Mouse (Mus musculus) limb, embryonic 13.5 days (tissue): ENCODE results near the gene Gnat1. TPM values are rescaled to one million over a fixed set of nuclear protein-coding genes. Genes with fewer than 3 reads are reported as not detected.
A peak's percentile ranks its signal among the peaks of the same experiment; 100 is the strongest.

Experiments
- ATAC-seq: fragments of 200-750 bp; cut with Nextera tagmentation; 2 replicates; pipeline ENCODE4 v1.8.0; 2017; ENCODE audit warnings: low read depth, moderate number of reproducible peaks, moderate TSS enrichment; ENCODE audit not compliant: low FRiP score
- H3K27ac ChIP-seq: fragments of 300-500 bp; sonication (generic); 2 replicates; pipeline ENCODE4 v1.5.1; 2015; ENCODE audit warnings: inconsistent platforms, mild to moderate bottlenecking, moderate library complexity
- H3K27me3 ChIP-seq: fragments of 300-500 bp; sonication (generic); 2 replicates; pipeline ENCODE4 v1.6.1; 2015; ENCODE audit warnings: mild to moderate bottlenecking, inconsistent platforms
- H3K36me3 ChIP-seq: fragments of 300-500 bp; sonication (generic); 2 replicates; pipeline ENCODE4 v1.6.1; 2015; ENCODE audit warnings: inconsistent platforms, mild to moderate bottlenecking, moderate library complexity
- H3K4me1 ChIP-seq: fragments of 300-500 bp; sonication (generic); 2 replicates; pipeline ENCODE4 v1.6.1; 2015; ENCODE audit warnings: inconsistent platforms
- H3K4me2 ChIP-seq: fragments of 300-500 bp; sonication (generic); replicated peaks from 2 replicates; pipeline ENCODE4 v1.6.1; 2015; ENCODE audit warnings: inconsistent platforms, mild to moderate bottlenecking, moderate library complexity
- H3K4me3 ChIP-seq: fragments of 300-500 bp; sonication (generic); 2 replicates; pipeline ENCODE4 v1.5.1; 2015; ENCODE audit warnings: moderate library complexity, mild to moderate bottlenecking, inconsistent platforms
- H3K9ac ChIP-seq: fragments of 300-500 bp; sonication (generic); 2 replicates; pipeline ENCODE4 v1.6.1; 2015; ENCODE audit warnings: mild to moderate bottlenecking, inconsistent platforms
- H3K9me3 ChIP-seq: fragments of 300-500 bp; sonication (generic); 2 replicates; pipeline ENCODE4 v1.6.1; 2016; ENCODE audit warnings: inconsistent platforms
- WGBS: fragments of 180-500 bp; shearing (Covaris S2); methylation state at CpG from one replicate; pipeline ENCODE4 v1.1.7; 2015; 5-methylcytosine and 5-hydroxymethylcytosine counted together
- polyA plus RNA-seq: library from polyadenylated mRNA; unstranded; fragments of >200 nt; fragmentation: Nextera tagmentation; extraction: Ambion mirVana; gene quantifications from 2 replicates; pipeline ENCODE4 v1.2.1, GENCODE M21; 2015

The Gnat1 gene
- polyA plus RNA-seq, 1 experiment from 2014 or later = 1.0 TPM

- no peaks in the 10 kb centered on the region for H3K9me3 ChIP-seq
- peaks cover 62% of the 10 kb centered on the region for H3K36me3 ChIP-seq
- 12% methylated on average over 14 of the region's 14 CpGs for WGBS
- H3K4me3 ChIP-seq = peak overlapping the region; percentile 1
- H3K4me2 ChIP-seq = peak overlapping the region; percentile 47
- H3K27ac ChIP-seq = peak overlapping the region; percentile 39; the same call in 1 of the 2 replicates
- no peaks in the 10 kb centered on the region for H3K27me3 ChIP-seq
- no peak for ATAC-seq
- peaks cover 82% of the 10 kb centered on the region for H3K4me1 ChIP-seq
- peak overlapping the region; percentile 54 for H3K9ac ChIP-seq
Measured at GRCm38 (mm10) chr9:107698611-107699190, 19.2 kb upstream of the Gnat1 start.

DNA sequence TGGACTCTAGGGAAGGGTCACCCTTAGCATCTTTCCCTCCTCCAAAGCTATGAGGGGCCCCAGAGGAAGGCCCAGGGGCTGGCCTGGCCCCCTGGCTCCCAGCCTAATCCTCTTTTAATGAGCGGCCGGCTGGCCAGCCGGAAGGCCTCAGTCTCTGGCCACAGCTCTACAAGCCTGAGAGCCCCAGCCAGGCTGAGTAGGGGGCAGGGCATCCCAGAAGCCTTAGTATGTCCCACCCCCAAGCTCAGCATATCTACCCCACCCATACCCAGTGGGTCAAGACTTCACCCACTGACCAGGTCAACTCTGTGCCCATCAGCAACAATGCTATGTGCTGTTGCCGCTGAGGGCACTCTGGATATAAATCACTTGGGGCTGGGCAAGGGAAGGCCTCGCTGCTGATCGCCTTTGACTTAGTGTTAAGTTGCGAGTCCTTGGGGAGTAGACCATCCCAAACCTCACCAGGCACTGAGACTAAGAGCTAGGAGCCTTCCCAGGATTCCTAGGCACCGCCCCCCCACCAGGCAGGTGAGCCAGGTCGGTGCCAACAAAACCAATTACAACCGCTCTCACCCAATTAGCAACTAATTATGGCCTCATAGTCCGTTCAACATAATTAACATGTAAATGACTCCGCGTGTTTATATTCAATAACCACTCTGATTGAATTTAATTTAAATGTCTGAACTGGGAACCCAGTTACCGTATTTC, 18.5 kb upstream of the Gnat1 start:
- H3K4me3 ChIP-seq = no peak overlapping the region; the same call in 1 of the 2 replicates
- H3K9me3 ChIP-seq = no peaks in the 10 kb centered on the region
- H3K4me1 ChIP-seq = peaks cover 78% of the 10 kb centered on the region
- WGBS = 19% methylated on average over 14 of the region's 14 CpGs
- H3K27ac ChIP-seq = peak overlapping the region; percentile 39; the same call in 1 of the 2 replicates
- H3K9ac ChIP-seq = peak overlapping the region; percentile 13; the same call in 1 of the 2 replicates
- ATAC-seq = no peak
- H3K4me2 ChIP-seq = peak overlapping the region; percentile 47
- peaks cover 62% of the 10 kb centered on the region for H3K36me3 ChIP-seq
- H3K27me3 ChIP-seq = no peaks in the 10 kb centered on the region

DNA sequence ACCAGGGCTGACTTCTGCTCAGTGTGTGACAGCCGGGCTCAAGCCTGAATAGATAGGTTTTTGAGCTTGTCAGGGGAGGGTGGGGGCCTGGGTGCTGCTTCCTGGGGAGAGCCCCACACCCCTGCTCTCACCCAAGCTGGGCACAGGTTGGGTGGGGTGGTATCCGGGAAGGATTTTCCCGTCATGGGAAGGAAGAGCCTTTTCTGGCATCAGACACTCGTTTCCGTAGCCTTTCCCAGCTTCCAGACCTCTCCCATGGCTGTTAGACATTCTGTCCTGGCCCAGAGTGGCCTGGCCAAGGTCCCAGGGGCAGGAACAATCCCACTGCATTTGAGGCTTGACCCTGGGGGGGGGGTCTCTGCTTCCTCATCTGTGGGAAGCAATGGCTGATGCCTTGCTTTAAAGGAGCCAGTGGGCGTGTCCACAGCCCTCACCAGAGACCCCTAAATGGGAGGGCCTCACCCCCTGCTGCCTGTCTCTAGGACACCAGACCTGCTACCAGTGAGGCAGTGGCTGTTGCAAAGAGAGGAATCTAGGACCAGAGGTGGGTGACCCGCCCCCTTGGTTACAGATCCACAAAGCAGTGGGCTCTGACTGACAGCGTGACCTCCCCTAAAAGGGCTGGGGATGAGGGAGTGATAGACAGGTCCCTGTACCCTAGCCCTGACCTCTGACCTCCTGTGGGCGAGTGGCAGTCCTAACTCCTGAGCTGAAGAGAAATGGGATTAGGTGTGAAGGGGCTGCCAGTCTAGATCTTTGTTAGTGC, 17.5 kb upstream of the Gnat1 start:
- peaks cover 63% of the 10 kb centered on the region for H3K36me3 ChIP-seq
- no peak overlapping the region for H3K4me2 ChIP-seq
- H3K4me1 ChIP-seq = peaks cover 69% of the 10 kb centered on the region
- H3K27me3 ChIP-seq = no peaks in the 10 kb centered on the region
- 53% methylated on average over 9 of the region's 9 CpGs for WGBS
- H3K9ac ChIP-seq = 0 out of 2 replicates have a peak overlapping the region, but pooled peaks have one; percentile 21
- H3K9me3 ChIP-seq = no peaks in the 10 kb centered on the region
- no peak for ATAC-seq
- H3K4me3 ChIP-seq = no peak overlapping the region
- H3K27ac ChIP-seq = peak overlapping the region; percentile 15; the same call in 1 of the 2 replicates

DNA sequence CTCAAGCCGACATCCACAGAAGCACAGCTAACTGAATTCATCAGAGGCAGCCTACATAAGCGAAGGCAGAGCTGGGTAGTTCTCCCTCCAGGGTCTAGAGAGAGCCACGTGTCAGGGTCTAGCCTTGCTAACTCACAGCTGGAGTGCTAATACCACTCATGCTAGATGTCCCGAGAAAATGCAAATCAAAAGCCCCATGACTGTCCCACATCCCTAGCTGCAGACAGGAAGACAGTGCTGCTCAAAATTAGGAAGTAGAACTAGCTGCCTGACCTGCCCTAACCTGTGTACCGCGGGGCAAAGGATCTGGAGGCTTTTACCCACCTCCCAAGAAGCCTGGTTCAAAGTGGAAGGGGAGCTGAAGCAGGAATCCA, 16.6 kb upstream of the Gnat1 start:
- Histone ChIP-seq H3K4me2 (no peak overlapping the region), H3K4me1 (peaks cover 60% of the 10 kb centered on the region), H3K36me3 (peaks cover 72% of the 10 kb centered on the region), H3K4me3 (no peak overlapping the region), H3K27me3 (no peaks in the 10 kb centered on the region), H3K27ac (no peak overlapping the region), H3K9me3 (no peaks in the 10 kb centered on the region), H3K9ac (no peak overlapping the region)
- WGBS = 50% methylated on average over 6 of the region's 6 CpGs
- no peak for ATAC-seq

GRCm38 (mm10) chr9:107695441-107696105, 16.1 kb upstream of the Gnat1 start:
- H3K36me3 ChIP-seq = peaks cover 78% of the 10 kb centered on the region
- H3K4me1 ChIP-seq = peaks cover 55% of the 10 kb centered on the region
- H3K27me3 ChIP-seq = no peaks in the 10 kb centered on the region
- no peak for ATAC-seq
- H3K27ac ChIP-seq = no peak overlapping the region
- H3K9ac ChIP-seq = no peak overlapping the region
- H3K9me3 ChIP-seq = no peaks in the 10 kb centered on the region
- H3K4me2 ChIP-seq = no peak overlapping the region
- H3K4me3 ChIP-seq = no peak overlapping the region
- WGBS = 85% methylated on average over 12 of the region's 12 CpGs

GRCm38 (mm10) chr9:107694627-107695026, 15.1 kb upstream of the Gnat1 start:
- H3K4me1 ChIP-seq = peaks cover 46% of the 10 kb centered on the region
- no peak overlapping the region for H3K4me2 ChIP-seq
- no peaks in the 10 kb centered on the region for H3K27me3 ChIP-seq
- ATAC-seq = no peak
- H3K9me3 ChIP-seq = no peaks in the 10 kb centered on the region
- no peak overlapping the region for H3K4me3 ChIP-seq
- H3K36me3 ChIP-seq = peaks cover 82% of the 10 kb centered on the region
- WGBS = 75% methylated on average over 7 of the region's 7 CpGs
- H3K9ac ChIP-seq = no peak overlapping the region
- H3K27ac ChIP-seq = no peak overlapping the region

DNA sequence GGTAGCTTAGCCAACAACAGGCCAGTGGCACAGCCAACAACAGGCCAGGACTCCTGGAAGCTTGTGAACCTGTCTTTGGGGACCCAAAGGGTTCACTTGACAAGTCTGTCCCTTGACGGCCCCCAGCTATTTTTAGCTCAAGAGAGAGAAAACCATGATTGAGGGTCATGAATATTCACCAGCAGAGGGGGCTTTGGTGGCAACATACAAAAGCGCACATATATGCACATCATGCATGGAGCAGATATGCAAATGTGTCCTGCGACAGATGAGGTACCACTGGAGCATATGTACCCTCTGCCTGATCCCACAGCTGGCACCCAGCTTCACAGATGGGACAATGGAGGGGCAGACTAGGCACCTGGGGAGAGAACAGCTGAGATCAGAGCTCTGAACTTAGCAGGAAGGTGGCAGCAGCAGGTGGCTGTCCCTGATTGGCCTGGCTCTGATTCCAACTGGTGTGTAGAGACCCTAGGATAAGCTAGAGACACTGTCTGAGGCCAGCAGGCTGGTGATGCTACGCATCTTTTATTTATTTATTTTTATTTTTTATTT, 14.0 kb upstream of the Gnat1 start:
- 65% methylated on average over 4 of the region's 4 CpGs for WGBS
- Histone ChIP-seq H3K36me3 (peaks cover 89% of the 10 kb centered on the region), H3K9ac (no peak overlapping the region), H3K27me3 (no peaks in the 10 kb centered on the region), H3K4me3 (no peak overlapping the region), H3K9me3 (no peaks in the 10 kb centered on the region), H3K4me2 (no peak overlapping the region), H3K4me1 (peaks cover 35% of the 10 kb centered on the region), H3K27ac (no peak overlapping the region)
- ATAC-seq = no peak

DNA sequence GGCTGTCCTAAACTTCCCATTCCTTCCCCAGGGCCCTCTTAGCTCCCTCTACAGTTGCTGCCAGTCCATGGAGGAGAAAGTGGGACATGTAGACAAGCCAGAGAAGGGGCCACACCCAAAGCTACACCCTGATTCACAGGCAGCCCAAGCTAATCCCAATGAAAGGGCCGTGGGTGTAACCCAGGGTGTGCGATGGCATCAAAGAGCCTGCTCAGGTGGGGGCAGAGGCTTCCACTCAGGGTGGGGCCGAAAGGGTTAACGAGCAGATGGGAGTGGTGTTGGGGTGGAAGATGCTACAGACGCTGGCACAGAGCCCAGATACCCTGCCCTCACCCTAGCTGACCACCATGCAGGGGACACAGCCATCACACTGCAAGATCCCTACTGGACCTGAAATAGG, 13.3 kb upstream of the Gnat1 start:
- Histone ChIP-seq H3K27me3 (no peaks in the 10 kb centered on the region), H3K27ac (no peak overlapping the region), H3K4me1 (peaks cover 27% of the 10 kb centered on the region), H3K9me3 (no peaks in the 10 kb centered on the region), H3K36me3 (peaks cover 90% of the 10 kb centered on the region), H3K4me3 (no peak overlapping the region), H3K9ac (no peak overlapping the region), H3K4me2 (no peak overlapping the region)
- no peak for ATAC-seq
- WGBS = 73% methylated on average over 5 of the region's 5 CpGs

DNA sequence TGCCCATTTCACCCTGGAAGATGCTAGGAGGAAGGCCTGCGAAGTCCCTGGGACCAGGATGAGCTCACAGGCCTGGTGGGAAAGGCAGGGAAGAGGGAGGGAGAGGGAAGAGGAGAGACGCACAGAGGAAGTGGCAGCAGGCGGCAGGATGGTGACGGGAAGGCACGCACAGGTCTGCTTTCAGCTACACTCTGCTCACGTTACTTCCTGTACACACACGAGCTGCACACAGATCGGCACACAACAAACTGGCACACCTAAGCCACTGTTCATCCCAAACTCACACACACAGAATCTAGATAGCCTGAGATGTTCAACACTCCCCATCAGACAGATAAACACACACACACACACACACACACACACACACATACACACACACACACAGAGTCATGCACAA, 10.9 kb upstream of the Gnat1 start:
- 73% methylated on average over 8 of the region's 8 CpGs for WGBS
- peaks cover 96% of the 10 kb centered on the region for H3K36me3 ChIP-seq

GRCm38 (mm10) chr9:107688939-107689338, 9.4 kb upstream of the Gnat1 start:
- WGBS = 72% methylated on average over 7 of the region's 7 CpGs
- no peak for ATAC-seq
- H3K36me3 ChIP-seq = peaks cover 98% of the 10 kb centered on the region

More for the DNA sequence above, 10.9 kb upstream of the Gnat1 start:
- Histone ChIP-seq H3K9ac (no peak overlapping the region), H3K27me3 (no peaks in the 10 kb centered on the region), H3K27ac (no peak overlapping the region), H3K4me1 (peaks cover 9% of the 10 kb centered on the region; the same call in 1 of the 2 replicates), H3K4me3 (no peak overlapping the region), H3K9me3 (no peaks in the 10 kb centered on the region), H3K4me2 (no peak overlapping the region)
- no peak for ATAC-seq

GRCm38 (mm10) chr9:107688415-107688814, 8.9 kb upstream of the Gnat1 start:
- Histone ChIP-seq H3K4me2 (no peak overlapping the region), H3K4me3 (no peak overlapping the region), H3K27ac (no peak overlapping the region), H3K36me3 (peaks cover 99% of the 10 kb centered on the region), H3K27me3 (no peaks in the 10 kb centered on the region), H3K9me3 (no peaks in the 10 kb centered on the region), H3K9ac (no peak overlapping the region), H3K4me1 (peaks cover under 1% of the 10 kb centered on the region; the same call in 1 of the 2 replicates)
- ATAC-seq = no peak
- 86% methylated on average over 5 of the region's 5 CpGs for WGBS

More at GRCm38 (mm10) chr9:107688939-107689338, 9.4 kb upstream of the Gnat1 start:
- H3K4me3 ChIP-seq = no peak overlapping the region
- H3K9ac ChIP-seq = no peak overlapping the region
- no peaks in the 10 kb centered on the region for H3K27me3 ChIP-seq
- H3K9me3 ChIP-seq = no peaks in the 10 kb centered on the region
- H3K4me1 ChIP-seq = peaks cover 3% of the 10 kb centered on the region; the same call in 1 of the 2 replicates
- no peak overlapping the region for H3K4me2 ChIP-seq
- no peak overlapping the region for H3K27ac ChIP-seq
